Mouse (Mus musculus): ENCODE measurements around the gene Rad23a.

Rad23a gene

DNA sequence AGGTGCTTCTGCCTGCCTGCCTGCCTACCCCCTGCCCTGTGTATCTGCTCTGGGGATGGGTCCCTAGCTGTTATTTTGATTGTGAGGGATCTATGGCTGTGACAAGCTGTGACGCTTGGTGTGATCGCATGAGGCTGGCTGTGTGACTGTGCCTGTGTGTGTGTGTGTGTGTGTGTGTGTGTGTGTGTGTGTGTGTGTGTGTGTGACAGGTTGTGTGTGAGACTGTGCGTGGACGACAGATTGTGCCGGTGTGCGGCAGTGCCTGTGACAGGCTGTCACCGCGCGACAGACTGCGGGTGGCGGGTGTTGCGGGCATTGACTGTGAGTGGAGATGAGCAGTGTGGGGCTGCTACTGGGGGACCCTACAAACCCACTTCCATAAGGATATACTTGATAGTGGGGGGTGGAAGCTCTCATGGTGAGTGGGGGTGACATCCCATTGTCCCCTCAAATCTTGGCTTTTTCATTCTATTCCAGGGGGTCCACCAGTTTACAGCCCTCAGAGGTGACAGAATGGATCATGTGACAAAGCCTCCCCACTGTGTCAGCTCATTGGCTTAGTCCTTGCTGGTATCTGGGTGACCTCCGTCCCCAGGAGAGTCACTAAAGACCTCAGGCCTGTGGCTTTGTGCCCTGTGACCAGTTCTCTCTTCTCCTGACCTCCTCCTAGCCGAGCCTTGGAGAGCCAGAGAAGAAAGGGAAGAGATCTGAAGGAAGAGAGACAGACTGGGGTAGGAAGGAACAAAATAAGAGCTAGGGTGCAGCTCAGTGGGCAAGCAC lies 52.8 kb downstream of the Rad23a start:
- DNase-seq (ENCODE audit: low spot score) = no peak

GRCm38 (mm10) chr8:84786801-84787467 lies 53.5 kb downstream of the Rad23a start:
- no peak for DNase-seq (ENCODE audit: low spot score)

DNA sequence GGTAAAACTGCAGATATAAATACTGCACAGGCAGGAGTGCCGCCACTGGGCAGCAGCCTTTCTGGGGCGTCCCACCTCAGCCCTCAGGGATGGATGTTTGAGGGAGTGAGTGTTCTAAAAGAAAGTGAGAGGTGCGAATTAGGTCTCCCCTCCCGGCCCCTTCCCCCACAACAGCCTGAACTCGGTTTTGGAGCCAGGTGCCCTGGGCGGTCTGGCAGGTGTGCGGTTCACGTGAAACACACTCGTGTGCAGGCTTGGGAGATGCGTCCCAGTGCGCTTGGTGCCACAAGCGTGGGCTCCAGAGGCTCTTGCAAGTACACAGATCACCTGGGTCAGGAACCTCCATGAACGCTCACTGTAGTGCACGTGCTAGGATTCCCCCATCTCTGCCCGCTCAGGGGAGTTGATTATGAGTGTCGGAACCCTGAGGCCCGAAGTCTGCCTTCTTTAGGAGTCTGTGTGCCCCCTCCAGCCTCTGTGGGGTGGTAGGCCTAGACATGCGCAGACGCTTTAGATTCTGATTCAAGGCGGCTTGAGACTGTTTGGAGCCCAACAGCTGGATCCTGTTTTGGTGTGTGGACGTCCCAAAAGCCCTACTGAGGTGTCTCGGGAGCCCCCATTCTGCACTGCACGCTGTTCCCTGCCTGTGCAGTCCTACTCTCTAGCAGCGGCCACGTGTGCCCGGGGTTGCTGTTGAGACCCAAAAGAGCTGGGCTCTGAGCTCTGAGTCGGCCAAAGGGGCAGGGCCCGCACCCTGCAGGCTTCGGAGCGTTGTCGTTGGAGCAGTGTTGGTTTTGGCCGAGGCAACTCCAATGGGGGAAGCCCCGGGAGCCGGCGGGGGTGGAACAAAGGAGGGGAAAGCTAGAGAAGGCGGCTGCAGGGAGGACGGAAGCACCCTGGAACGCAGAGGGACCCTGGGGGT lies 54.4 kb downstream of the Rad23a start:
- peak; percentile 55 for DNase-seq (ENCODE audit: low spot score)

DNA sequence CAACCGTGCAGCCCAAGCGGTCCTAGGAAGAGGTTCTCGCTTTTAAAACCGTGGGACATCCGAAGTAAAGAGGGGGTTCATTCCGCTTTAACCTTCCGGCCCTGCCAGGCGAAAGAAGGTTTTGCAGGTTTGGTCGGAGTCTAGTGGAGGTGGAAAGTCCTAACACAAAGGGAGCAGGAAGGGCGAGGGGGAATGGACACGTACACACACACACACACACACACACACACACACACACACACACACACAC lies 55.0 kb downstream of the Rad23a start:
- no peak for DNase-seq (ENCODE audit: low spot score)

- DNase-seq (ENCODE audit: low spot score) = no peak
Observed at GRCm38 (mm10) chr8:84784681-84785505, 55.6 kb downstream of the Rad23a start.

Measured in testis, postnatal 14 days (tissue).